Mouse (Mus musculus): ENCODE data around the gene Cdca4. TPM values are rescaled to one million over a fixed set of nuclear protein-coding genes. Genes with fewer than 3 reads are reported as not detected.

Cdca4 gene
- polyA plus RNA-seq, 1 experiment, result 21.4 TPM

DNA sequence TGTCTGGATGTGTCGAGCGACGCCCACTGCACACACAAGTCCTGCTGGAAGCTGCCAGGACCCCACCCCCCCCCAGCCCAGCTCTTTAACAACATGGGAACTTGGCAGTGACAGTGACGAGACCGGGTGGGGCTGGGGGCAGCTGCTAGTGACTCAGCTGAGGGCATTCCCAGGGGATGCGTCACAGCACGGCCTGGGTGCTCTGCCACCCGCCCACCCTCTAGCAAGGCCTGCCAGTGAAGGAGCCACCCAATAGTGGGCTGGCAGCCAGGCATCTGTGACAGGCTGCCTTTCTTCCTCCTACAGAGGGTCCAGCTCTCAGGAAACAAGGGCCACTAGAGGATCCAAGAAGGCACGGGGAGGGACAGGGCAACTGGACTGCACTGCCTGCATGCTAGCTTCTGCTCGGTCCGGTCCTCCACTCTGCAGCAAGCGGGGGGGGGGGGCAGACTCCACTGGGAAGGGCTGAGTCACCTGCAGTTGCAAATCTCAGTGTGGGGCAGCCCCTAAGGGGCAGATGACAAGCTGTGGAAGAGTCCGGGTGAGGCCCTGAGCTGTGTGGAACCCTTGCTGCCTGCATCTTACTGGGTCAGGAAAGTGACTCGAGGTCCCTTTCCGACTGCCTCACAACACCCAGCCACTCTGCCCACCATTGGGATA is 31.4 kb downstream of the Cdca4 start:
- H3K4me1 ChIP-seq (ENCODE audit: control insufficient read depth, insufficient read depth, low read length), result peaks cover 17% of the 10 kb centered on the region; the same call in 1 of the 2 replicates
- TF ChIP-seq CTCF (IDR thresholded peaks at IDR 0.05; ENCODE audit: insufficient read depth, low read length) (no peak), POLR2A (IDR thresholded peaks at IDR 0.05; ENCODE audit: borderline replicate concordance, extremely low read depth, low read depth, low read length) (no peak)

DNA sequence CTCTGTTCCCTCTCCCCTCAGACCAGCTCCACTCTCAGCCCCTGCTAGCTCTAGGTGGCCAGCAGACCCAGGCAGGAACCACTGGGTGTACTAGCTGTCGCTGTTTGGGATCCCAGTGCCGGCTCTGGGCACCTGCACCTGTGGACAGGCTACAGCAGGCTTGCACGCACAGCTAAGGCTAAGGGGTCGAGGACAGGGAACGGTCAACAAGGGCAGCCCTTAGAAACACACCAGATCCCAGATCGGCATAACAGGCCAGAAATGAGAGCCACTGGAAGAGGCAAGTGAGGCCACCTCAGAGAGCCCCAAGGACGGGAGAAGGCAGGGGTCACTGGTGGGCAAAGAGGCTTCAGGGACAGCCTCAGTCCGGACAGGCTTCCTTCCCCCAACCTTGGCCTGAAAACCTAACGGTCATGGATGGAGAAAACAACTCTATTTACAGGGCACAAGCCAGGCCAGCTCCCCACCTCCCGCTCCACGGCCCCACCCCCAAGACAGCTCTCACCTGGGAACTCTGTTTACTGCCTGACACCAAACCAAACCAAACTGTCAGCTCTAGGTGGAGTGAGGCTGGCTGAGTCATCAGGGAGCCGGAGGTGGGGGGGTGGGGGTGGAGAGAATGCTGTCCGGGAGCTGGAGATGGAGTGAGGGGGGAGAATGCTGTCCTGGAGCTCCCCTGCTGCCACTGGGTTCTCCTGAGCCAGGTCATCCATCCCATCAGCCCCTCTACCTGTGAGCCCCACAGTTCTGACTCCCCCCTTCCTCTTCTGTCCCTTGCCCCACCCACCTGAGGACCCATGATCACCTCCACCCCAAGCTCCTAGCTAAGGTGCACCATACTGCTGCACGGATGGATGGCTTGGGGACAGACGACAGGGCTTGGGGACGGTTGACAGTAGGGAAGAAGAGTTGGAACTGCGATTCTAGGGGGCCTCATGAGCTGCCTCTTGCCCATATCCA is 32.4 kb downstream of the Cdca4 start:
- 47% methylated on average over 17 of the region's 17 CpGs for WGBS
- no peak for DNase-seq
- Histone ChIP-seq H3K4me3 (replicated peaks; ENCODE audit: extremely low read depth, low read depth, low read length) (no peak overlapping the region), H3K4me1 (ENCODE audit: control insufficient read depth, insufficient read depth, low read length) (peaks cover 14% of the 10 kb centered on the region; the same call in 1 of the 2 replicates)
- TF ChIP-seq POLR2A (IDR thresholded peaks at IDR 0.05; ENCODE audit: borderline replicate concordance, extremely low read depth, low read depth, low read length) (no peak), CTCF (IDR thresholded peaks at IDR 0.05; ENCODE audit: insufficient read depth, low read length) (no peak)

More for the DNA sequence above, 31.4 kb downstream of the Cdca4 start:
- WGBS, result 27% methylated on average over 15 of the region's 15 CpGs
- no peak overlapping the region for H3K4me3 ChIP-seq (replicated peaks; ENCODE audit: extremely low read depth, low read depth, low read length)
- DNase-seq, result no peak

DNA sequence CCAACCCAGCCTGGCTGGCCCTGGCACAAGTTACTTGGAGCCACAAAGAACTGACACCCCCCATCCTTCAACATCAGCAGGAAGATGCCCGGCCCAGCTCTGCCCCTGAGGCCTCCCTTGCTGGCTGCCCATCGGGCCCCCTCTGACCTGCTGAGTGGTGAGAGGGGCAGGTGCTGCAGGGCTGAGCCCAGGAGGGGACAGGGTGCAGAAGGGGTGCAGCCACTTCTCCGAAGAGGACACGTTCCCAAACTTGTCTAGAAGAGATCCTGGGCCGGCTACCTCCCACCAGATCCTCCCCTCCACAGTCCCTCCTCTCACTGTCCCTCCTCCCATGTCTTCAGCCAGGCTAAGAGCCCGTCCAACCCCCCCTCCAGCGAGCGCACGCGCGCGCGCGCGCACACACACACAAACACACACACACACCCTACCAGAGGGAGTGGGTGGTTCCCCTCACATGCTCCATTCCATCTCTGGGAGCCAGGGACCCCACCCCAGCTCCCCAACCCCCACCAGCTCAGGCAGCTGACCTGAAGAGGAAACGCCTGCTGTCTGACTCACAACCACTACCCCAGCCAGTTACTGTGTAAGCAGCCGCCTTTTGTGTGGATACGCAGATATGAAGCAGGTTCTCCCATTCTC is 33.6 kb downstream of the Cdca4 start:
- Histone ChIP-seq H3K4me3 (replicated peaks; ENCODE audit: extremely low read depth, low read depth, low read length) (peak overlapping the region; percentile 19), H3K4me1 (ENCODE audit: control insufficient read depth, insufficient read depth, low read length) (peaks cover 14% of the 10 kb centered on the region; the same call in 1 of the 2 replicates)
- no peak for TF ChIP-seq POLR2A (IDR thresholded peaks at IDR 0.05; ENCODE audit: borderline replicate concordance, extremely low read depth, low read depth, low read length)
- DNase-seq, result no peak
- 22% methylated on average over 18 of the region's 18 CpGs for WGBS

DNA sequence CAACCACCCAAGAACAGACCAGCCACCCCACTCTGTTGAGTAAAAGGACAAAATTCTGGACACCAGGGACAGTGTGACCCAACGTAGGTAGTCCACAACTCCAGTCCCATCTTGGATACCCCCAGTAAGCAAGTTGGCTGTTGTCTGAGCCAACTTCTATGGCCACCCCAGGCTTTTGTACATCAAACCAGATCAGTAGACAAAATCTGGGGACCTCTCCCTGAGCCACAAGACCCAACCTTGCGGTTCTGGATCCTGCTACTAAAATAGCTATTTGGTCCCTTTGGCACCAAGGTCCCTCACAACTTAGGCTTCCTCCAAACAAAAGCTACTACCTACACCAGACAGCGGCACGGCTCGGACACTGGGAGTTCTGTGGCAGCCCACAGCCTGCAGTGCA is 34.2 kb downstream of the Cdca4 start:
- DNase-seq, result no peak
- peaks cover 14% of the 10 kb centered on the region; the same call in 1 of the 2 replicates for H3K4me1 ChIP-seq (ENCODE audit: control insufficient read depth, insufficient read depth, low read length)
- peak overlapping the region; percentile 19 for H3K4me3 ChIP-seq (replicated peaks; ENCODE audit: extremely low read depth, low read depth, low read length)
- 87% methylated on average over 5 of the region's 5 CpGs for WGBS
- TF ChIP-seq CTCF (IDR thresholded peaks at IDR 0.05; ENCODE audit: insufficient read depth, low read length) (no peak), POLR2A (IDR thresholded peaks at IDR 0.05; ENCODE audit: borderline replicate concordance, extremely low read depth, low read depth, low read length) (no peak)

DNA sequence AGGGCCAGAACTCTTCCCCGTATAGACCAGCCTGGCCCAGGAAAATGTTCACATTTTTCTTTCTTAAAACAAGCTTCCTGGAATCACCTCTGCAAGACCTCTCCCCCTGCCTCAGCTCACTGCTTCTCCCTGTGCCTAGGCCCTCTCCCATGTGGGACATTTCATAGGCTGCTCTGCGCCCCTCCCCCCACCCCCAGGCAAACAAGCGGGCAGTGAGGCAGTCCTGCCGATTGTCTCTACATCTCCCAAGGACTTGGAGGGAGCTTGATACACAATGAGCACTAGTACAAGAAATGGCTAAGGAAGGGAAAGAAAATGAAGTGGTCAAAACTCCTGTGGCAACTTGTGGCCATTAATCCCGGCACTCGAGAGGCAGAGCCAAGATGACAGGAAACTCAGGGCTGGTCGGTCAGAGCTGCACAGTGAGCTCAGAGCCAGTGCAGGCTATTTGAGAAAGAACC is 34.8 kb downstream of the Cdca4 start:
- peak overlapping the region; percentile 19 for H3K4me3 ChIP-seq (replicated peaks; ENCODE audit: extremely low read depth, low read depth, low read length)
- 26% methylated on average over 7 of the region's 7 CpGs for WGBS
- DNase-seq, result no peak
- peaks cover 14% of the 10 kb centered on the region; the same call in 1 of the 2 replicates for H3K4me1 ChIP-seq (ENCODE audit: control insufficient read depth, insufficient read depth, low read length)
- TF ChIP-seq POLR2A (IDR thresholded peaks at IDR 0.05; ENCODE audit: borderline replicate concordance, extremely low read depth, low read depth, low read length) (no peak), CTCF (IDR thresholded peaks at IDR 0.05; ENCODE audit: insufficient read depth, low read length) (no peak)

DNA sequence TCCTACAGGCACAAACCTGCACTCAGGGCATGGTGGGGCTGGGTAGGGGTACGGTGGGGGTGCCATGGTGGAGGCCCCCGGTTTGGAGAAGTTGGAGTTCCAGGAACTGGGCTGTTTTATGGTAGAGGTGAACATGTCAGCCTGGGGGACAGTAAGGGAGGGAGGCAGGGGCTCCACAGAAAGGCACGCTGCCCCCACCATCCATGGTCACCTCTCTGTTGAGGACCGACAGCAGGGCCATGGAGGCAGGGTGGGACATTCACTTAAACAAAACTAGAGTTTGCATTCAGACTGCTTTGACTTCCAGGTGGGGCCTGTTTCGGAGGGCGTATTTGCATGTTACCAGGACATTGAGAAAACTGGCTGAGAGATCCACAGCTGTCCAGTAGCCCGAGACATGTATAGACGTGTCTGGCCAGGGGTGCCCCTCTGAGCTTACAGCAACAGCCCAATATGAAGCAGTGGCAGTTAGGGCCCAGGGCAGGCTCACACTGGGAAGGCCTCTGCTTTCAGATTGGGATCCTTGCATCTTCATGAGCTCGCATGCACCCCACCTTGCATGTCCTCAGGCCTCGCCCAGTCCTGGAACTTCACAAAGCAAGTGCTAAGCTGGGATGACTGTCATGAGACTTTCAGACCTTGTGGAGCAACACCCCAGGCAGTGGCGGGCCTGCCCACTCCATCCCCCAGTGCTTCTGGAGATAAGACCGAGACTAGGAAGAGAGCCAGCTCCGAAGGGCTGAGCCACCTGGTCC is 35.4 kb downstream of the Cdca4 start:
- Histone ChIP-seq H3K4me1 (ENCODE audit: control insufficient read depth, insufficient read depth, low read length) (peaks cover 13% of the 10 kb centered on the region; the same call in 1 of the 2 replicates), H3K4me3 (replicated peaks; ENCODE audit: extremely low read depth, low read depth, low read length) (no peak overlapping the region)
- TF ChIP-seq CTCF (IDR thresholded peaks at IDR 0.05; ENCODE audit: insufficient read depth, low read length), result no peak
- no peak for TF ChIP-seq POLR2A (IDR thresholded peaks at IDR 0.05; ENCODE audit: borderline replicate concordance, extremely low read depth, low read depth, low read length)
- 61% methylated on average over 13 of the region's 13 CpGs for WGBS
- peak; percentile 55 for DNase-seq

DNA sequence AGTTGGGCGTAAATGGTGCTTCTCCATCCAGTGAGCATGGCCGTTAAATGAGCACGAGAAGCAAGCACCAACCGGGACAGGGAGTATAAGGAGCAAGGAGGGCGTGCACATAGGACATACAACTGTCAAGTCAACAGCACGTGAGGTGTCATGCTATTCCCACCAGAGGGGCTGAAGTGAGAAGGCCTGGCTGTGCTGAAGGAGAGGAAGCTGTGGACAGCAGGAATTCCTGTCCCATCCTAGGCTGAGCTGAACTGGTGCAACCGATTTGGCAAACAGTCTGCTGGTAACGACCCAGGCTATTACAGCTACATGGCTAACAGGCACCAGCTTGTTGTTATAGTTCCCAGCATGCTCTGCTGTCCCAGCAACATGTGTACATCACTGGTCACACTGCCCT is 38.2 kb downstream of the Cdca4 start:
- TF ChIP-seq CTCF (IDR thresholded peaks at IDR 0.05; ENCODE audit: insufficient read depth, low read length), result no peak
- no peak for TF ChIP-seq POLR2A (IDR thresholded peaks at IDR 0.05; ENCODE audit: borderline replicate concordance, extremely low read depth, low read depth, low read length)
- Histone ChIP-seq H3K4me1 (ENCODE audit: control insufficient read depth, insufficient read depth, low read length) (peaks cover 2% of the 10 kb centered on the region; the same call in 1 of the 2 replicates), H3K4me3 (replicated peaks; ENCODE audit: extremely low read depth, low read depth, low read length) (no peak overlapping the region)
- WGBS, result 60% methylated on average over 8 of the region's 8 CpGs
- DNase-seq, result no peak

DNA sequence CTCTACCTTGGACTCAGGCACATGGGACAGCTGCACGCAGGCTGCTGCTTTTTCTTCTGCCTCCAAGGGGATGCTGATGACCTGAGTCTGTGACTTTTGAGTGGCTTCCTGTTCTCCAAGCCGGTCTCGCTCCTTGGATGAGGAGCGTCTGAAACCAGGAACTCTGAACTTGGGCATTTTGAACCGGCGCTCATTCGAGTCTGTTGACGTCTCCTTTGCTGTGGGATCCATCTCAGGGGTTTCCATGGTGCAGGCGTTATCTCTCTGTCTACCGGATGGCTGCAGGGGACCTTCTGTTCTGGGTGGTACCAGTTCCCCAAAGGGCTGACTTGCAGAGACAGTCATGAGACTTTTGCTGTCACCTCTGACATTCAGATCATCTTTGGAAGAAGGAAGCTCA is 54.7 kb downstream of the Cdca4 start:
- no peak for TF ChIP-seq CTCF (IDR thresholded peaks at IDR 0.05; ENCODE audit: insufficient read depth, low read length)
- TF ChIP-seq POLR2A (IDR thresholded peaks at IDR 0.05; ENCODE audit: borderline replicate concordance, extremely low read depth, low read depth, low read length), result no peak
- DNase-seq, result no peak
- no peaks in the 10 kb centered on the region for H3K4me1 ChIP-seq (ENCODE audit: control insufficient read depth, insufficient read depth, low read length)
- H3K4me3 ChIP-seq (replicated peaks; ENCODE audit: extremely low read depth, low read depth, low read length), result no peak overlapping the region
- WGBS, result 91% methylated on average over 10 of the region's 10 CpGs
